Mouse (Mus musculus): ENCODE results near the gene Hspa1b.
"Not testable (repeated sequence)": the region's sequence is repeated elsewhere in the genome, so short reads cannot be mapped to it uniquely, and the experiment has no call there.

Gene Hspa1b

GRCm38 (mm10) chr17:34959130-34959778 lies at the start of gene Hspa1b:
Hspa1b (minus strand) TSS chr17:34959238.
- DNase-seq (ENCODE audit: low spot score): peak; percentile 72

- no peak for DNase-seq (ENCODE audit: low spot score)
These were observed 48.5 kb upstream of the Hspa1b start for GRCm38 (mm10) chr17:35007387-35007991.

- not testable (repeated sequence) for DNase-seq (ENCODE audit: low spot score)
These were observed 46.9 kb upstream of the Hspa1b start for GRCm38 (mm10) chr17:35005902-35006301.

- no peak for DNase-seq (ENCODE audit: low spot score)
These were observed 46.1 kb upstream of the Hspa1b start for GRCm38 (mm10) chr17:35005158-35005557.

GRCm38 (mm10) chr17:35004075-35004717 lies 45.2 kb upstream of the Hspa1b start:
- no peak for DNase-seq (ENCODE audit: low spot score)

GRCm38 (mm10) chr17:35003022-35003838 lies 44.2 kb upstream of the Hspa1b start:
- no peak for DNase-seq (ENCODE audit: low spot score)

GRCm38 (mm10) chr17:35002153-35002865 lies 43.3 kb upstream of the Hspa1b start:
- DNase-seq (ENCODE audit: low spot score): no peak

- DNase-seq (ENCODE audit: low spot score): no peak
These were observed 42.6 kb upstream of the Hspa1b start for GRCm38 (mm10) chr17:35001452-35002152.

GRCm38 (mm10) chr17:35000717-35001451 lies 41.8 kb upstream of the Hspa1b start, which contains the start of gene Vars:
Vars (plus strand) TSS chr17:35000987.
- peak; percentile 71 for DNase-seq (ENCODE audit: low spot score)

GRCm38 (mm10) chr17:34999871-35000716 lies 41.1 kb upstream of the Hspa1b start:
- not testable (repeated sequence) for DNase-seq (ENCODE audit: low spot score)

GRCm38 (mm10) chr17:34998526-34999430 lies 39.7 kb upstream of the Hspa1b start:
- DNase-seq (ENCODE audit: low spot score): no peak

- DNase-seq (ENCODE audit: low spot score): no peak
These were observed 38.1 kb upstream of the Hspa1b start for GRCm38 (mm10) chr17:34997142-34997483.

GRCm38 (mm10) chr17:34996411-34997141 lies 37.5 kb upstream of the Hspa1b start:
- no peak for DNase-seq (ENCODE audit: low spot score)

- DNase-seq (ENCODE audit: low spot score): not testable (repeated sequence)
These were observed 36.9 kb upstream of the Hspa1b start for GRCm38 (mm10) chr17:34995927-34996326.

GRCm38 (mm10) chr17:34995192-34995591 lies 36.2 kb upstream of the Hspa1b start:
- not testable (repeated sequence) for DNase-seq (ENCODE audit: low spot score)

- DNase-seq (ENCODE audit: low spot score): no peak
These were observed 35.7 kb upstream of the Hspa1b start for GRCm38 (mm10) chr17:34994751-34995150.

- no peak for DNase-seq (ENCODE audit: low spot score)
These were observed 25.2 kb upstream of the Hspa1b start for GRCm38 (mm10) chr17:34984218-34984617.

GRCm38 (mm10) chr17:34982328-34982727 lies 23.3 kb upstream of the Hspa1b start:
- no peak for DNase-seq (ENCODE audit: low spot score)

All from left cerebral cortex, adult 11 months (tissue).